Mouse (Mus musculus) cortical plate, adult 2 months (tissue): ENCODE data around the gene Gcdh.

Experiments
- CTCF ChIP-seq: fragments of 200-500 bp; IDR thresholded peaks from 2 replicates; pipeline ENCODE4 v1.5.1; 2011; ENCODE audit warnings: mild to moderate bottlenecking, control low read depth, low read length; ENCODE audit not compliant: insufficient read depth; ENCODE audit errors: extremely low read depth
- POLR2A ChIP-seq: fragments of 200-500 bp; IDR thresholded peaks from 2 replicates; pipeline ENCODE4 v1.6.1; 2011; ENCODE audit warnings: mild to moderate bottlenecking, low read length, control low read depth; ENCODE audit not compliant: insufficient read depth; ENCODE audit errors: extremely low read depth

GRCm38 (mm10) chr8:84856434-84856833 lies 37.3 kb downstream of the Gcdh start:
- TF ChIP-seq CTCF (no peak), POLR2A (no peak)
